Mouse (Mus musculus) hematopoietic stem cell, adult 5-6 weeks (primary cell): ENCODE data around the gene 2010106E10Rik. TPM values are rescaled to one million over a fixed set of nuclear protein-coding genes. Genes with fewer than 3 reads are reported as not detected.

Source experiments
- ATAC-seq, 2 experiments: fragments of 125-278 bp in 1 of 2; replicated peaks in 1 of 2; 2 replicates each; pipeline ENCODE4 v1.8.0; 2016 to 2017; ENCODE audit warnings: inconsistent platforms in 2 of 2, mild to moderate bottlenecking in 2 of 2, moderate number of reproducible peaks in 2 of 2, low read depth in 1 of 2, moderate TSS enrichment in 1 of 2; ENCODE audit not compliant: low FRiP score in 2 of 2, poor library complexity in 2 of 2, severe bottlenecking in 2 of 2, insufficient read depth in 1 of 2, low TSS enrichment in 1 of 2
- total RNA-seq: library from RNA; stranded (forward); fragments of 172-1452, 232-1000 nt; gene quantifications from 2 replicates; pipeline ENCODE4 v1.2.3, GENCODE M21; 2017

Gene 2010106E10Rik
- total RNA-seq, result not detected in 2 replicates

GRCm38 (mm10) chrX:112494974-112495373 is at the start of gene 2010106E10Rik:
TSS of gene 2010106E10Rik (plus strand) at chrX:112495274.
- no peak for ATAC-seq

GRCm38 (mm10) chrX:112505651-112506050 is 10.6 kb downstream of the 2010106E10Rik start:
- ATAC-seq, result no peak

DNA sequence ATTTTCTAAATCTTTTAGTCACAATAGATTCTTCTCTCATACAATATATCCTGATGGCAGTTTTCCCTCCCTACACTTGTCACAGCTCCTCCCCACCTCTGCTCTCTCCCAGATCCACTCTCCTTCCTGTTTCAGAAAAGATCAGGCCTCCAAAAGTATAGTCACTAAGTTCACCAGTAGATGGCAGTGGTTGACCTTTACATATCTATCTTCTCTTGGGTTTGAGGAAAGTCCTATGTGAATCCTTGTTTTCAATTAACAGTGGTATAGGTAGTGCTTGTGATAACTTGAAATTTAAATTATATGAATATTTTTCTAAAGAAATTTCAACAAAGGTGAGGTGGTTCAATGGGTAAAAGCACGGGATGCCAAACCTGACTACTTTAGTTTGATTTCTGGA is 29.7 kb downstream of the 2010106E10Rik start:
- ATAC-seq, result peak in 1 of 2 experiments; percentile 64; a peak in 1 of 4 replicates

GRCm38 (mm10) chrX:112543115-112543514 is 48.0 kb downstream of the 2010106E10Rik start:
- no peak for ATAC-seq

DNA sequence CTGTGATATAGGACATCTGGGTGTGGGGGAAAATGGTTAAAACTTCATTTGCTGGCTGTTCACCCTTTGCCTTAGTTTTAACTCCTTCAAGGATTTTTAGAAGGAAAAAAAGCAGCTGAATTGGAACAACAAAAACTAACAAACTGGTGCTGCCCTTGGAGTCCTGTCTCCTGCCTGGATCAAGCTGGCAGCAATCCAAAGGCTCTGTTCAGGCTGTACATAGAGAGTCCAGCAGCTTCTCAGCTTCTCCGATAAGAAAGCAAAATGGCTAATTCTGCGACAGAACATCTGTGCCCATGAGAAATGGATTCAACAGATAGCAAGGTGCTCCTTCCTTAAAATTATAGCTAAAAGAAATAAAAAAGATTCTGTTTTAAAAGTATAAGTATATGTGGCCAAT is 72.6 kb downstream of the 2010106E10Rik start:
- no peak for ATAC-seq

DNA sequence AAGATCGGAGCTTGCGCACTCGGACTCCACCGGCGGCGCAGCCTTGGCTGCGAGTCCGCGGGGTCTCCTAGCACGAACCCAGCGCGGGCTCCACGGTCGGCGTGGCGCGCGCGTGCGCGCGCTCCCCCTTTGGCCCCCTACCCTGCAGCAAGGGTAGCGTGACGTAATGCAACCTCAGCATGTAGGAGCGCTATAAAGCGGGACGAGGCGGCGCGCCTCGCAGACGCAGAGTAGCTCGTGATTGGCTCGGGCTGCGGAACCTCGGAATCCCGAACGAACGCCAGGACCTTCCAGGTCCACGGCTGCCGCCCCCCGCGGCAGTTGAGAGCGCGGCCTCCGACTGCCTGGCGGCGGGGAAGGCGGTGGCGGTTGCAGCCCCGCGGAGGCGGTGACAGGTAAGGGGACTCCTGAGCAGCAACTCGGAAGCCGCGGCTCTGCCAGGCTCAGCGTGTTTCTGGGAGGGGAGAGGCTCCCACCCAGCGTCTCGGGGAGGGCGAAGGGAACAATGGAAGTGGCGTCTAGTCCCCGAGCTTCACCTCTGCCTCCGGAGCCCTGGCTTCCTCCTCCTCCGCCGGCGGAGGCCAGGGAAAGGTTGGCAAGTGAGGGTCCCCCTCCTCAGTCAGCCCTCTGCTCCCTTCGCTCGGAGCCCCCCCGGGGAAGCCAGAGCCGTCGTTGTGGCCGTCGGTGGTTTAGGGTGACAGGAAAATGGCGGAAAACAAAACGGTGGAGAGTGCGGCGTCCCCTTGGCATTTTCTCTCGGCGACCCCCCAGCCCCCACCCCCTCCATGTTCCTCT is 105.6 kb downstream of the 2010106E10Rik start, which contains the start of gene Zfp711:
TSS of gene Zfp711 (plus strand) at position 16 of the 795 bp plus-strand sequence.
- ATAC-seq, result peak; percentile 62 to 77

GRCm38 (mm10) chrX:112601306-112602120 is 106.4 kb downstream of the 2010106E10Rik start:
- ATAC-seq, result peak; percentile 12 to 21; a peak in 1 of 4 replicates

Other genes with a start within 250 kb of the 2010106E10Rik start
- 43.3 and 51.4 TPM in 2 replicates for gene Apool, start 183.9 kb upstream of the 2010106E10Rik start, total RNA-seq
- not detected in 2 replicates for gene Satl1, start 88.5 kb upstream of the 2010106E10Rik start, total RNA-seq
- 0.30 TPM in 1 of 2 replicates, not detected in the other for gene Zfp711, start 105.3 kb downstream of the 2010106E10Rik start, total RNA-seq
- gene Pof1b, start 203.4 kb downstream of the 2010106E10Rik start, total RNA-seq, result not detected in 2 replicates